Comparison of ENCODE assay signal across 12 mouse cellular contexts in genomic region chrX:103405021-103405420, GRCm38 (mm10). TPM values are rescaled to one million over a fixed set of nuclear protein-coding genes. Genes with fewer than 3 reads are reported as not detected.
DNase-seq lines count a peak whose midpoint lies in the region; ATAC-seq lines count a peak whose summit lies in the region.
"Had no signal": no experiment of that assay in that cellular context is flagged by ENCODE, and none has a peak within 500 bp of the region (broad histone marks: within the 10 kb centered on the region; RNA-seq: fewer than 3 reads in every experiment).

No protein-coding gene starts in this region.

- no peak for ATAC-seq in lung, embryonic 15.5 days (ENCODE audit: borderline replicate concordance, extremely low read depth, low FRiP score, low TSS enrichment)

- H3K4me2 ChIP-seq in lung, embryonic 15.5 days: peak overlapping the region; percentile 8; the same call in 1 of the 2 replicates
- H3K4me2 ChIP-seq: hindbrain, embryonic 12.5 days had no signal

- 41% methylated on average over 9 of the region's 13 CpGs for WGBS in lung, embryonic 15.5 days

- peaks cover 6% of the 10 kb centered on the region; the same call in 1 of the 2 replicates for H3K27me3 ChIP-seq in lung, embryonic 15.5 days

- no peaks in the 10 kb centered on the region for H3K9me3 ChIP-seq in lung, embryonic 15.5 days
- H3K9me3 ChIP-seq: hindbrain, embryonic 12.5 days had no signal

- DNase-seq in embryo, embryonic 10 days (ENCODE audit: low spot score): peak; percentile 33
- no peak for DNase-seq in embryo, embryonic 9.5 days (ENCODE audit: extremely low spot score)
- no peak for DNase-seq in lung, postnatal 14 days
- DNase-seq in c-Kit-negative CD71-positive TER-119-positive erythroid progenitor cells, embryonic 14.5 days (ENCODE audit: low read depth, low spot score): peak; percentile 1
- peak; percentile 5 to 20 for DNase-seq in lung, postnatal 4 days
- DNase-seq in right cerebral cortex, postnatal 25 days: no peak
- DNase-seq in adrenal gland, postnatal 10 days: no peak

- no peaks in the 10 kb centered on the region for H3K4me1 ChIP-seq in lung, embryonic 15.5 days
- H3K4me1 ChIP-seq: hindbrain, embryonic 12.5 days had no signal

- H3K4me3 ChIP-seq in lung, embryonic 15.5 days: no peak overlapping the region
- H3K4me3 ChIP-seq: hindbrain, embryonic 12.5 days had no signal

- no peaks in the 10 kb centered on the region for H3K36me3 ChIP-seq in lung, embryonic 15.5 days
- H3K36me3 ChIP-seq: hindbrain, embryonic 12.5 days had no signal

- no peak overlapping the region for H3K9ac ChIP-seq in lung, embryonic 15.5 days
- H3K9ac ChIP-seq: hindbrain, embryonic 12.5 days had no signal

- H3K27ac ChIP-seq in lung, embryonic 15.5 days: no peak overlapping the region
- H3K27ac ChIP-seq: hindbrain, embryonic 12.5 days had no signal

RNA-seq across cellular contexts. Expression of gene Tsx, which starts 9.2 kb away (rescaled TPM):
- 0.31 TPM in 1 of 2 replicates, not detected in the other for polyA plus RNA-seq in lung, embryonic 15.5 days (2015; fragmentation: Nextera tagmentation; extraction: Ambion mirVana)
- under 1 TPM in 1 of 2 experiments, not detected in 1; 0.64 TPM for total RNA-seq in adrenal gland, postnatal 10 days (2021)
- total RNA-seq: megakaryocyte progenitor cell, adult 5-6 weeks had no signal
- polyA plus RNA-seq: gonadal fat pad, adult 2 months; hindbrain, embryonic 12.5 days had no signal

RNA-seq across cellular contexts. Expression of gene Gm26992, which starts 16.8 kb away (rescaled TPM):
- not detected in 2 replicates for polyA plus RNA-seq in lung, embryonic 15.5 days (2015; fragmentation: Nextera tagmentation; extraction: Ambion mirVana)
- total RNA-seq in adrenal gland, postnatal 10 days (2021): not detected
- total RNA-seq: left cerebral cortex, postnatal 10 days had no signal
- polyA plus RNA-seq: gonadal fat pad, adult 2 months; hindbrain, embryonic 12.5 days had no signal

RNA-seq across cellular contexts. Expression of gene Chic1, which starts 48.7 kb away (rescaled TPM):
- polyA plus RNA-seq in lung, embryonic 15.5 days (2015; fragmentation: Nextera tagmentation; extraction: Ambion mirVana): 2.3 and 2.9 TPM in 2 replicates
- total RNA-seq in adrenal gland, postnatal 10 days (2021): 1 to 10 TPM; 4.1 to 4.2 TPM

Comparison
In these comparisons a context has a peak if more than half of its experiments do, and no peak if none do; other contexts are left out.
1. DNase-seq: peak in embryo, embryonic 10 days (single experiment), c-Kit-negative CD71-positive TER-119-positive erythroid progenitor cells, embryonic 14.5 days (single experiment) and lung, postnatal 4 days (2 of 2); none in embryo, embryonic 9.5 days (single experiment), lung, postnatal 14 days (single experiment), right cerebral cortex, postnatal 25 days (single experiment) and adrenal gland, postnatal 10 days (single experiment).